Mouse (Mus musculus): Measurements from ENCODE around the gene Tesk1. TPM values are rescaled to one million over a fixed set of nuclear protein-coding genes. Genes with fewer than 3 reads are reported as not detected.

Gene Tesk1
- total RNA-seq, 1 experiment: 12.4 TPM

DNA sequence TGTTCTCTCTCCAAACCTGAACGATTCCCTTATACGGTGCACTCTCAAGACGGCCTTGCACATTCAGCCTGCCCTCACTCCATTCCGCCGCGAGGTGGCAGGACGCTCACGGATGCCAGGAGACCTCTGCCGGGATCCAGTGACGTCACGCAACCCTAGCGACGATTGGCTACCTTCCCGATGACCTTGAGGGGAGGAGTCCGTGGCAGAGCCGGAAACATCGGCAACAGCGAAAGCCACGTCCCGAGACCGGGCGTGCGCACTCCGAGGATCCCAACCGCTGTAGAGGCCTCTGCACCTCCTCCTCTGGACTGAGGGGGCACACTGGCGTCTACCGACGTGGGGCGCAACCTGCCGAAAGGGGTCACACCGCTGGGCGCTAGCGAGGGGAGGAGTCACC is 305 bp downstream of the Tesk1 start:
- in situ Hi-C loops (cut with MboI; ENCODE audit: low sequenced_read_pairs in 2 of 2, unreplicated experiment in 2 of 2): no loop called here
- H3K4me1 ChIP-seq (ENCODE audit: control insufficient read depth in 2 of 2, insufficient read depth in 2 of 2, low read length in 2 of 2, poor library complexity in 1 of 2): peaks cover 0 to 3% of the 10 kb centered on the region in 2 experiments; a peak in 1 of 4 replicates
- DNase-seq (ENCODE audit: low read depth, low spot score): peak; percentile 99

DNA sequence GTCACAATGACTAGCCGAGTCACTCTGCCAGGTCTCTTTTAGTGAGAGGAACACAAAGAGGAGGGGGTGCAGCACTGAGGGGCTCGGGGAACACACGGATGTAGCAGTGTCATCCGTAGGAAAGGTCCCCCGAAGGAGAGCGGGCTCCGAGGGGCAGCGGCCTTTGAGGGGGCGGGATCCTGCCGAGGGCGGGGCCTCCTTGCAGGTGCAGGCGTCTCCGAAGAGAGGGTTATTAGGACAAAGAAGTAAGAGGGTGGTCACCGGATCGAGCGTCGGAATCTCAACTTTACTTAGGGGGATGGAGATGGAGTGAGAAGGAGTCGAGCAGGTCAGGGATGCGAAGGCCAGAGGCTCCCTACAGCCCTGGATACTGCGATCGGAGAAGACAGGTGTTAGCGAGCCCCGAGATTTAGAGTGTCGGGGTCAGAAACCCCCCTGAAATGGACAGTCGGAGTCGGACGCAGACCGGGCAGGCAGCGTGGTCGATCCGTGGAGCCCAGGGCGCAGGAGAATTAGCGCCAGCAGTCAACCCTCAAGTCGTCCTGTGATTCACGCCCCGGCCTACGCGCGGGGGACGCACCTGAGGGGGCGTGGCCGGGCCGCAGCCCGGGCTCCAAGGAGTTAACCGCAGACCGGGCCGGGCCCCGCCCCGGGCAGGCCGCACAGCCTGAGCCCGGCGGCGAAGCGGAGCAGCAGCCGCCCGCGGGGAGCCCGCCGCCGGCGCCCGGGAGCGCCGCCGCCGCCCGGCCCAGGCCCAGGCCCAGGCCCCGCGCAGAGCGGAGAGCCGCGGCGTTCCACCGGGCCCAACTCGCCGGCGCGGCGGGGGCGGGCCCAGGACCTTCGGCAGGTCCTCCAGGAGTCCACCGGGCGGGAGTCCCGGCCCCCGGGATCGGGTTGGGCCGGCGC is 970 bp downstream of the Tesk1 start:
- peak overlapping the region; percentile 83 for H3K9ac ChIP-seq (ENCODE audit: insufficient read depth, low read depth, low read length, poor library complexity, severe bottlenecking)
- H3K4me3 ChIP-seq (ENCODE audit: insufficient read depth in 1 of 2, low read depth in 1 of 2, low read length in 2 of 2, poor library complexity in 1 of 2, severe bottlenecking in 1 of 2): peak overlapping the region; percentile 79 to 81
- in situ Hi-C loops (cut with MboI; ENCODE audit: low sequenced_read_pairs in 2 of 2, unreplicated experiment in 2 of 2): no loop called here
- H3K4me1 ChIP-seq (ENCODE audit: control insufficient read depth in 2 of 2, insufficient read depth in 2 of 2, low read length in 2 of 2, poor library complexity in 1 of 2): peaks cover 0 to 3% of the 10 kb centered on the region in 2 experiments; a peak in 1 of 4 replicates
- H3K27ac ChIP-seq (ENCODE audit: insufficient read depth, low read depth, low read length, poor library complexity, severe bottlenecking): peak overlapping the region; percentile 55; the same call in 1 of the 2 replicates
- peaks cover 13% of the 10 kb centered on the region; the same call in 1 of the 2 replicates for H3K36me3 ChIP-seq (ENCODE audit: control insufficient read depth, insufficient read depth, low read length, poor library complexity, severe bottlenecking)
- TF ChIP-seq ZNF384 (IDR thresholded peaks at IDR 0.05; ENCODE audit: low read depth, low read length): no peak
- no peak for TF ChIP-seq ZC3H11A (IDR thresholded peaks at IDR 0.05; ENCODE audit: borderline replicate concordance, low read depth, low read length)
- TF ChIP-seq MAFK (IDR thresholded peaks at IDR 0.05; ENCODE audit: insufficient read depth, low read depth, low read length): no peak
- TF ChIP-seq CHD2 (IDR thresholded peaks at IDR 0.05; ENCODE audit: low read depth, low read length): no peak
- TF ChIP-seq HCFC1 (IDR thresholded peaks at IDR 0.05; ENCODE audit: borderline replicate concordance, insufficient read depth, low read length): no peak
- H3K9me3 ChIP-seq (ENCODE audit: control insufficient read depth, insufficient read depth, low read depth, low read length): no peaks in the 10 kb centered on the region
- DNase-seq (ENCODE audit: low read depth, low spot score): peak; percentile 41

More for the DNA sequence above, 305 bp downstream of the Tesk1 start:
- Histone ChIP-seq H3K27ac (ENCODE audit: insufficient read depth, low read depth, low read length, poor library complexity, severe bottlenecking) (peak overlapping the region; percentile 55; the same call in 1 of the 2 replicates), H3K9me3 (ENCODE audit: control insufficient read depth, insufficient read depth, low read depth, low read length) (no peaks in the 10 kb centered on the region), H3K4me3 (ENCODE audit: insufficient read depth in 1 of 2, low read depth in 1 of 2, low read length in 2 of 2, poor library complexity in 1 of 2, severe bottlenecking in 1 of 2) (peak overlapping the region; percentile 79 to 81), H3K36me3 (ENCODE audit: control insufficient read depth, insufficient read depth, low read length, poor library complexity, severe bottlenecking) (peaks cover 10% of the 10 kb centered on the region; the same call in 1 of the 2 replicates), H3K9ac (ENCODE audit: insufficient read depth, low read depth, low read length, poor library complexity, severe bottlenecking) (peak overlapping the region; percentile 72)
- TF ChIP-seq CHD2 (IDR thresholded peaks at IDR 0.05; ENCODE audit: low read depth, low read length) (no peak), ZC3H11A (IDR thresholded peaks at IDR 0.05; ENCODE audit: borderline replicate concordance, low read depth, low read length) (peak; percentile 50; the same call in 1 of the 2 replicates), HCFC1 (IDR thresholded peaks at IDR 0.05; ENCODE audit: borderline replicate concordance, insufficient read depth, low read length) (peak; percentile 46; the same call in 1 of the 2 replicates), ZNF384 (IDR thresholded peaks at IDR 0.05; ENCODE audit: low read depth, low read length) (no peak)

GRCm38 (mm10) chr4:43443511-43443910 is 1.8 kb downstream of the Tesk1 start:
- peak overlapping the region; percentile 83 for H3K9ac ChIP-seq (ENCODE audit: insufficient read depth, low read depth, low read length, poor library complexity, severe bottlenecking)
- no peaks in the 10 kb centered on the region for H3K9me3 ChIP-seq (ENCODE audit: control insufficient read depth, insufficient read depth, low read depth, low read length)
- H3K36me3 ChIP-seq (ENCODE audit: control insufficient read depth, insufficient read depth, low read length, poor library complexity, severe bottlenecking): peaks cover 13% of the 10 kb centered on the region; the same call in 1 of the 2 replicates
- H3K4me3 ChIP-seq (ENCODE audit: insufficient read depth in 1 of 2, low read depth in 1 of 2, low read length in 2 of 2, poor library complexity in 1 of 2, severe bottlenecking in 1 of 2): peak overlapping the region; percentile 69 to 79
- no peak for DNase-seq (ENCODE audit: low read depth, low spot score)
- H3K27ac ChIP-seq (ENCODE audit: insufficient read depth, low read depth, low read length, poor library complexity, severe bottlenecking): no peak overlapping the region
- no peak for TF ChIP-seq HCFC1 (IDR thresholded peaks at IDR 0.05; ENCODE audit: borderline replicate concordance, insufficient read depth, low read length)
- peaks cover 0 to 3% of the 10 kb centered on the region in 2 experiments; a peak in 1 of 4 replicates for H3K4me1 ChIP-seq (ENCODE audit: control insufficient read depth in 2 of 2, insufficient read depth in 2 of 2, low read length in 2 of 2, poor library complexity in 1 of 2)
- in situ Hi-C loops (cut with MboI; ENCODE audit: low sequenced_read_pairs in 2 of 2, unreplicated experiment in 2 of 2): no loop called here

- in situ Hi-C loops (cut with MboI; ENCODE audit: low sequenced_read_pairs in 2 of 2, unreplicated experiment in 2 of 2): no loop called here
- Histone ChIP-seq H3K4me3 (ENCODE audit: insufficient read depth in 1 of 2, low read depth in 1 of 2, low read length in 2 of 2, poor library complexity in 1 of 2, severe bottlenecking in 1 of 2) (no peak overlapping the region), H3K36me3 (ENCODE audit: control insufficient read depth, insufficient read depth, low read length, poor library complexity, severe bottlenecking) (peaks cover 13% of the 10 kb centered on the region; the same call in 1 of the 2 replicates), H3K4me1 (ENCODE audit: control insufficient read depth in 2 of 2, insufficient read depth in 2 of 2, low read length in 2 of 2, poor library complexity in 1 of 2) (no peaks in the 10 kb centered on the region), H3K27ac (ENCODE audit: insufficient read depth, low read depth, low read length, poor library complexity, severe bottlenecking) (no peak overlapping the region), H3K9me3 (ENCODE audit: control insufficient read depth, insufficient read depth, low read depth, low read length) (no peaks in the 10 kb centered on the region), H3K9ac (ENCODE audit: insufficient read depth, low read depth, low read length, poor library complexity, severe bottlenecking) (no peak overlapping the region)
- no peak for TF ChIP-seq CHD2 (IDR thresholded peaks at IDR 0.05; ENCODE audit: low read depth, low read length)
- TF ChIP-seq ZC3H11A (IDR thresholded peaks at IDR 0.05; ENCODE audit: borderline replicate concordance, low read depth, low read length): no peak
- no peak for TF ChIP-seq HCFC1 (IDR thresholded peaks at IDR 0.05; ENCODE audit: borderline replicate concordance, insufficient read depth, low read length)
- no peak for TF ChIP-seq ZNF384 (IDR thresholded peaks at IDR 0.05; ENCODE audit: low read depth, low read length)
- no peak for TF ChIP-seq MAFK (IDR thresholded peaks at IDR 0.05; ENCODE audit: insufficient read depth, low read depth, low read length)
- DNase-seq (ENCODE audit: low read depth, low spot score): no peak
Measured at GRCm38 (mm10) chr4:43447251-43447650, 5.5 kb downstream of the Tesk1 start.

All from ES-E14 (cell line).